Mouse (Mus musculus) limb, embryonic 14.5 days (tissue): ENCODE measurements at regions not wholly inside any gene's neighbourhood (a gene's known extent, or its start where the extent isn't known, plus 50 kb on each side); places are given as distances from the start of the nearest gene placed in this dataset.

Experiments used
- ATAC-seq: fragments of 200-750 bp; cut with Nextera tagmentation; 2 replicates; pipeline ENCODE4 v1.8.0; 2017; ENCODE audit warnings: low read depth, moderate number of reproducible peaks, moderate TSS enrichment; ENCODE audit not compliant: low FRiP score
- DNase-seq: peaks from one replicate; pipeline ENCODE4 v3.0.0-alpha.2; 2015; ENCODE audit warnings: low spot score
- H3K27ac ChIP-seq: fragments of 300-500 bp; sonication (generic); replicated peaks from 2 replicates; pipeline ENCODE4 v1.5.1; 2014; ENCODE audit warnings: low read depth, mild to moderate bottlenecking, low read length, moderate library complexity, mixed read lengths
- H3K27me3 ChIP-seq: fragments of 300-500 bp; sonication (generic); 2 replicates; pipeline ENCODE4 v1.6.1; 2014; ENCODE audit warnings: low read length, mixed read lengths; ENCODE audit not compliant: control insufficient read depth, insufficient read depth
- H3K36me3 ChIP-seq: fragments of 300-500 bp; sonication (generic); 2 replicates; pipeline ENCODE4 v1.6.1; 2014; ENCODE audit warnings: mild to moderate bottlenecking, low read length, moderate library complexity, mixed read lengths; ENCODE audit not compliant: control insufficient read depth, insufficient read depth
- H3K4me1 ChIP-seq: fragments of 300-500 bp; sonication (generic); 2 replicates; pipeline ENCODE4 v1.6.1; 2014; ENCODE audit warnings: antibody characterized with exemption, low read length, mixed read lengths; ENCODE audit not compliant: control insufficient read depth, insufficient read depth
- H3K4me2 ChIP-seq: fragments of 300-500 bp; sonication (generic); replicated peaks from 2 replicates; pipeline ENCODE4 v1.6.1; 2014; ENCODE audit warnings: low read depth, mild to moderate bottlenecking, low read length, moderate library complexity; ENCODE audit not compliant: severe bottlenecking
- H3K4me3 ChIP-seq: fragments of 300-500 bp; sonication (generic); replicated peaks from 2 replicates; pipeline ENCODE4 v1.5.1; 2014; ENCODE audit warnings: low read length
- H3K9ac ChIP-seq: fragments of 300-500 bp; sonication (generic); 2 replicates; pipeline ENCODE4 v1.6.1; 2014; ENCODE audit warnings: mild to moderate bottlenecking, low read depth, low read length, moderate library complexity; ENCODE audit not compliant: severe bottlenecking
- H3K9me3 ChIP-seq: fragments of 300-500 bp; sonication (generic); 2 replicates; pipeline ENCODE4 v1.6.1; 2016; ENCODE audit warnings: low read length; ENCODE audit not compliant: control insufficient read depth
- POLR2A ChIP-seq: fragments of 200-500 bp; IDR thresholded peaks from 2 replicates; pipeline ENCODE4 v1.8.0; 2012; ENCODE audit warnings: inconsistent platforms, mild to moderate bottlenecking, moderate library complexity, borderline replicate concordance; ENCODE audit not compliant: insufficient read depth, insufficient read length; ENCODE audit errors: extremely low read depth
- WGBS: fragments of 180-500 bp; shearing (Covaris S2); extraction: QIAGEN DNeasy Blood & Tissue Kit; methylation state at CpG from one replicate; pipeline ENCODE4 v1.1.7; 2014; 5-methylcytosine and 5-hydroxymethylcytosine counted together

- Histone ChIP-seq H3K4me2 (no peak overlapping the region), H3K4me3 (no peak overlapping the region), H3K36me3 (no peaks in the 10 kb centered on the region), H3K27me3 (no peaks in the 10 kb centered on the region), H3K27ac (no peak overlapping the region), H3K9ac (no peak overlapping the region), H3K9me3 (no peaks in the 10 kb centered on the region), H3K4me1 (no peaks in the 10 kb centered on the region)
- WGBS, result 90% methylated on average over 3 of the region's 3 CpGs
- no peak for ATAC-seq
- no peak for TF ChIP-seq POLR2A
- no peak for DNase-seq
These were observed 210.3 kb downstream of the Trim29 start for GRCm38 (mm10) chr9:43520931-43521330.

- no peaks in the 10 kb centered on the region for H3K36me3 ChIP-seq
- TF ChIP-seq POLR2A, result no peak
- no peak overlapping the region for H3K4me2 ChIP-seq
- ATAC-seq, result no peak
- no peaks in the 10 kb centered on the region for H3K9me3 ChIP-seq
- H3K4me3 ChIP-seq, result no peak overlapping the region
- H3K27me3 ChIP-seq, result no peaks in the 10 kb centered on the region
- no peak overlapping the region for H3K9ac ChIP-seq
- 62% methylated on average over 4 of the region's 4 CpGs for WGBS
- DNase-seq, result no peak
- H3K27ac ChIP-seq, result no peak overlapping the region
- H3K4me1 ChIP-seq, result no peaks in the 10 kb centered on the region
These were observed 214.4 kb downstream of the Trim29 start for GRCm38 (mm10) chr9:43524947-43525565.

- 74% methylated on average over 2 of the region's 2 CpGs for WGBS
- Histone ChIP-seq H3K9me3 (no peaks in the 10 kb centered on the region), H3K4me3 (no peak overlapping the region), H3K27me3 (no peaks in the 10 kb centered on the region), H3K36me3 (no peaks in the 10 kb centered on the region), H3K27ac (no peak overlapping the region), H3K4me2 (no peak overlapping the region), H3K4me1 (no peaks in the 10 kb centered on the region), H3K9ac (no peak overlapping the region)
- ATAC-seq, result no peak
- no peak for TF ChIP-seq POLR2A
- DNase-seq, result no peak
These were observed 211.6 kb upstream of the Nectin1 start for GRCm38 (mm10) chr9:43532187-43532586.

- no peak for TF ChIP-seq POLR2A
- H3K4me2 ChIP-seq, result no peak overlapping the region
- no peak for DNase-seq
- no peak overlapping the region for H3K27ac ChIP-seq
- no peaks in the 10 kb centered on the region for H3K36me3 ChIP-seq
- ATAC-seq, result no peak
- H3K9me3 ChIP-seq, result no peaks in the 10 kb centered on the region
- no peak overlapping the region for H3K4me3 ChIP-seq
- H3K27me3 ChIP-seq, result no peaks in the 10 kb centered on the region
- H3K4me1 ChIP-seq, result no peaks in the 10 kb centered on the region
- WGBS, result 84% methylated on average over 7 of the region's 7 CpGs
- H3K9ac ChIP-seq, result no peak overlapping the region
These were observed 207.8 kb upstream of the Nectin1 start for GRCm38 (mm10) chr9:43535967-43536366.

GRCm38 (mm10) chr9:43537121-43537520 is 206.7 kb upstream of the Nectin1 start:
- no peak for ATAC-seq

GRCm38 (mm10) chr9:43540131-43540530 is 203.7 kb upstream of the Nectin1 start:
- no peak for TF ChIP-seq POLR2A
- no peak overlapping the region for H3K4me3 ChIP-seq
- H3K4me1 ChIP-seq, result no peaks in the 10 kb centered on the region
- H3K9ac ChIP-seq, result no peak overlapping the region
- no peak for DNase-seq
- H3K4me2 ChIP-seq, result no peak overlapping the region
- H3K27me3 ChIP-seq, result no peaks in the 10 kb centered on the region
- no peak overlapping the region for H3K27ac ChIP-seq
- no peaks in the 10 kb centered on the region for H3K36me3 ChIP-seq
- 82% methylated on average over 3 of the region's 3 CpGs for WGBS
- no peaks in the 10 kb centered on the region for H3K9me3 ChIP-seq
- no peak for ATAC-seq

More at GRCm38 (mm10) chr9:43537121-43537520, 206.7 kb upstream of the Nectin1 start:
- Histone ChIP-seq H3K4me2 (no peak overlapping the region), H3K27me3 (no peaks in the 10 kb centered on the region), H3K27ac (no peak overlapping the region), H3K9ac (no peak overlapping the region), H3K4me3 (no peak overlapping the region), H3K9me3 (no peaks in the 10 kb centered on the region), H3K36me3 (no peaks in the 10 kb centered on the region), H3K4me1 (no peaks in the 10 kb centered on the region)
- WGBS, result 87% methylated on average over 11 of the region's 11 CpGs
- no peak for DNase-seq
- no peak for TF ChIP-seq POLR2A
